ENCODE assay signal across 9 mouse cellular contexts in the genomic region with DNA sequence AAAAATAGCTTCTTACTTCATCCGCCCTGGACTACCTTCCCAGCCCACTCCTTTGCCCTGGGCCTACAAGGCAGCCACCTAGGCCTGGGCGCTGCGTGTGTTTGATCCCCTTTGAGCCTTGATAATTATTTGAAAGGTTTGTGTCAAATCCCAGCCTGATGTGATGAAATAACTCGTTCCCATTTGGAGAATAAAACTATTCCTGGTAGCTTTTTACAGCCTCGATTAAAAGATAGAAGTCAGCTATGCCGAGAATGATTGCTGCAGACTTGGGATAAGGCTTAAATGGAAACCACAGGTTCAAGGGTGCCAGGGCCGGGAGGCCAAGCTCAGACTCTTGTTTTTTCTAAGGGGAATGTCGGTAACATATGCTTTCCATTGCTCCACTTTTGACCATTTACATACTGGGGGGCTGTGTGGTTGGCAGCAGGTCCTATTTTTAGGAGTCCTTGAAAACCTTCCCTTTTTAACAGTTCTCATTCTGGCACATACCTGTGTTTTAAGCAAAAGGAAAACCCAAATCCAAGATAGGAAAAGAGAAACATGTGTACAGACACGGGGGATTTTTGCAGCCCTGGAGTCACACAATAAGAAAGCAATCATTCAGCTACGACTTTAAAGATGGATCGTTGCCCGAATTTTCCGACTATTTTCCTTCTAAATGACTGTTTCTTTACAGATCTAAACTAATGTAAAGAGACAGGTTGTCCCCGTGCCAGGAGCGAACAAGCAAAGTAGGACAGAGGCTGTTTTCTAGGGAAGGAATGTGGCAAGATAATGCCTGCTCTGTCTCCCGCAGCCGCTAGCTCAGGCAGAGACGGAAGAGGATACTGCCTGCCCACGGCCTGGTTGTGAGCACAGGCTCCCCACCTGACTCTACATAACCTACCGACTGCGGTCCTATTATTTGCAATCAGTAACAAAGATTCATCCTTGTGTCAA.
DNase-seq lines count a peak whose midpoint lies in the region; ATAC-seq lines count a peak whose summit lies in the region.
"Had no signal": no experiment of that assay in that cellular context is flagged by ENCODE, and none has a peak within 500 bp of the region (broad histone marks: within the 10 kb centered on the region; RNA-seq: fewer than 3 reads in every experiment).

No protein-coding gene starts in this region.

- H3K27me3 ChIP-seq in lung, embryonic 16.5 days (ENCODE audit: control insufficient read depth, insufficient read depth, low read depth, low read length), result no peaks in the 10 kb centered on the region
- H3K27me3 ChIP-seq in stomach, embryonic 16.5 days (ENCODE audit: control insufficient read depth, insufficient read depth, low read length), result no peaks in the 10 kb centered on the region

- no peaks in the 10 kb centered on the region for H3K36me3 ChIP-seq in lung, embryonic 16.5 days (ENCODE audit: control insufficient read depth, insufficient read depth, low read length)
- no peaks in the 10 kb centered on the region for H3K36me3 ChIP-seq in stomach, embryonic 16.5 days (ENCODE audit: control insufficient read depth, insufficient read depth, low read length)

- H3K4me2 ChIP-seq in lung, embryonic 16.5 days (ENCODE audit: low read depth, low read length), result peak overlapping the region; percentile 34
- H3K4me2 ChIP-seq in stomach, embryonic 16.5 days (ENCODE audit: low read depth, low read length), result peak overlapping the region; percentile 19; the same call in 1 of the 2 replicates

- 42% methylated on average over 21 of the region's 21 CpGs for WGBS in lung, embryonic 16.5 days
- 54% methylated on average over 21 of the region's 21 CpGs for WGBS in stomach, embryonic 16.5 days

- H3K27ac ChIP-seq in lung, embryonic 16.5 days (ENCODE audit: low read length), result peak overlapping the region; percentile 15; the same call in 1 of the 2 replicates
- H3K27ac ChIP-seq in stomach, embryonic 16.5 days (ENCODE audit: low read length), result peak overlapping the region; percentile 54

- H3K9ac ChIP-seq in lung, embryonic 16.5 days (ENCODE audit: low read length), result no peak overlapping the region
- H3K9ac ChIP-seq in stomach, embryonic 16.5 days (ENCODE audit: low read length), result no peak overlapping the region

- intact Hi-C loops in left cerebral cortex, postnatal 36 days (cut with DNase I), result no loop called here
- intact Hi-C loops in gastrocnemius, postnatal 14 days (cut with DNase I; ENCODE audit: low total_unique reads), result no loop called here

- no peak overlapping the region for H3K4me3 ChIP-seq in lung, embryonic 16.5 days (ENCODE audit: low read length)
- H3K4me3 ChIP-seq in stomach, embryonic 16.5 days (replicated peaks; ENCODE audit: low read length), result no peak overlapping the region; the same call in 1 of the 2 replicates

- ATAC-seq in cerebellum, adult (ENCODE audit: insufficient number of reproducible peaks, low FRiP score, low TSS enrichment), result no peak
- ATAC-seq in lung, embryonic 16.5 days (ENCODE audit: low read depth), result peak; percentile 64; the same call in 1 of the 2 replicates
- 0 out of 2 replicates have a peak, but pooled peaks have one; percentile 25 for ATAC-seq in stomach, embryonic 16.5 days (ENCODE audit: insufficient read depth, low FRiP score)

- DNase-seq in cerebellum, postnatal 36 days, result peak; percentile 9 to 20
- no peak for DNase-seq in lung, postnatal 36 days
- peak; percentile 26 to 41 for DNase-seq in left cerebral cortex, postnatal 36 days (ENCODE audit: low spot score in 2 of 2)
- DNase-seq in adrenal gland, adult 18-20 months (ENCODE audit: low spot score in 2 of 2), result no peak
- no peak for DNase-seq in gastrocnemius, postnatal 14 days
- DNase-seq: adrenal gland, postnatal 36 days had no signal

- peaks cover 12% of the 10 kb centered on the region for H3K4me1 ChIP-seq in lung, embryonic 16.5 days (replicated peaks; ENCODE audit: control insufficient read depth, insufficient read depth, low read length)
- H3K4me1 ChIP-seq in stomach, embryonic 16.5 days (ENCODE audit: control insufficient read depth, insufficient read depth, low read length), result peaks cover 8% of the 10 kb centered on the region; the same call in 1 of the 2 replicates

- no peaks in the 10 kb centered on the region for H3K9me3 ChIP-seq in lung, embryonic 16.5 days (ENCODE audit: control insufficient read depth, low read length)
- H3K9me3 ChIP-seq in stomach, embryonic 16.5 days (replicated peaks; ENCODE audit: control insufficient read depth, low read length), result no peaks in the 10 kb centered on the region

Comparison
In these comparisons a context has a peak if more than half of its experiments do, and no peak if none do; other contexts are left out.
1. DNase-seq: peak in cerebellum, postnatal 36 days (2 of 2) and left cerebral cortex, postnatal 36 days (2 of 2); none in lung, postnatal 36 days (single experiment), adrenal gland, adult 18-20 months (0 of 2) and gastrocnemius, postnatal 14 days (single experiment).